ENCODE assay signal across 36 mouse cellular contexts in the genomic region with DNA sequence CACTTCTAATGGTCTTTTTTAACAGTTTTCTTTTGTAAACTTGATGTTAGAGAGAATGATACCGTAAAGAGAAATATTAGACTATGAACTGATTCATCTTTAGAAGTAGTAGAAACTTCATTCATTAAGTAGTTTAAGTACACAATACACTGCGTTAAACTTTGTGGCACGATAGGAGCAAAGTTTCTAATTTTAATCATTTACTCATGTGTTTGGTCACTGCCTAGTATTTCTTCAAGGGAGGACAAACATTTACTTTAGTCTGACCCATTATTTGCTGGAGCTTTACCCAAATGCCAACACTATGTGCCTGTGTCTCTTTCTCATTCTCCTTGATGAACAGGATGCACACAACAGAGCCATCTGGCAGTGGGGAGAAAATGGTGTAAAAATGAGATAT.
"Had no signal": no experiment of that assay in that cellular context is flagged by ENCODE, and none has a peak within 500 bp of the region (broad histone marks: within the 10 kb centered on the region; RNA-seq: fewer than 3 reads in every experiment).

No protein-coding gene starts in this region.

- H3K36me3 ChIP-seq: heart, embryonic 10.5 days; heart, embryonic 12.5 days; heart, embryonic 13.5 days; heart, embryonic 15.5 days; hindbrain, embryonic 10.5 days; hindbrain, embryonic 12.5 days; hindbrain, embryonic 13.5 days; hindbrain, embryonic 15.5 days; intestine, embryonic 15.5 days; kidney, embryonic 15.5 days had no signal

- H3K4me3 ChIP-seq: heart, adult 2 months; heart, embryonic 10.5 days; heart, embryonic 12.5 days; heart, embryonic 13.5 days; heart, embryonic 15.5 days; hindbrain, embryonic 10.5 days; hindbrain, embryonic 12.5 days; hindbrain, embryonic 13.5 days; hindbrain, embryonic 15.5 days; intestine, embryonic 15.5 days; kidney, embryonic 15.5 days; layer of hippocampus, adult 2 months had no signal

- H3K4me1 ChIP-seq: heart, embryonic 10.5 days; heart, embryonic 12.5 days; heart, embryonic 13.5 days; heart, embryonic 15.5 days; hindbrain, embryonic 10.5 days; hindbrain, embryonic 12.5 days; hindbrain, embryonic 13.5 days; hindbrain, embryonic 15.5 days; intestine, embryonic 15.5 days; kidney, embryonic 15.5 days had no signal

- DNase-seq: heart, adult 18-20 months; heart, adult 2 months; heart, postnatal 10 days; heart, postnatal 14 days; heart, postnatal 36 days; heart, postnatal 4 days; kidney, adult 11 months; kidney, adult 18-20 months; kidney, adult 2 months; kidney, adult 8-10 months; kidney, adult 9 months; kidney, postnatal 10 days; kidney, postnatal 14 days; kidney, postnatal 25 days; kidney, postnatal 36 days; kidney, postnatal 4 days; layer of hippocampus, adult 9-11 months had no signal

- H3K27me3 ChIP-seq: heart, embryonic 12.5 days; heart, embryonic 13.5 days; heart, embryonic 15.5 days; hindbrain, embryonic 12.5 days; hindbrain, embryonic 13.5 days; hindbrain, embryonic 15.5 days; intestine, embryonic 15.5 days; kidney, embryonic 15.5 days had no signal

- H3K9me3 ChIP-seq: heart, embryonic 10.5 days; heart, embryonic 12.5 days; heart, embryonic 13.5 days; heart, embryonic 15.5 days; hindbrain, embryonic 10.5 days; hindbrain, embryonic 12.5 days; hindbrain, embryonic 13.5 days; hindbrain, embryonic 15.5 days; intestine, embryonic 15.5 days; kidney, embryonic 15.5 days had no signal

- H3K4me2 ChIP-seq: heart, embryonic 11.5 days; heart, embryonic 12.5 days; heart, embryonic 13.5 days; heart, embryonic 15.5 days; hindbrain, embryonic 12.5 days; hindbrain, embryonic 13.5 days; hindbrain, embryonic 14.5 days; hindbrain, embryonic 15.5 days; intestine, embryonic 15.5 days; kidney, embryonic 15.5 days had no signal

- ATAC-seq: hindbrain, embryonic 16.5 days; hindbrain, postnatal 0 days; inflammation-experienced regulatory T-cells, adult 6 months; intestine, embryonic 15.5 days; intestine, embryonic 16.5 days; intestine, postnatal 0 days had no signal

- H3K9ac ChIP-seq: heart, embryonic 12.5 days; heart, embryonic 13.5 days; heart, embryonic 15.5 days; hindbrain, embryonic 12.5 days; hindbrain, embryonic 13.5 days; hindbrain, embryonic 14.5 days; hindbrain, embryonic 15.5 days; intestine, embryonic 15.5 days; kidney, embryonic 15.5 days had no signal

- H3K27ac ChIP-seq: heart, adult 2 months; heart, embryonic 10.5 days; heart, embryonic 13.5 days; heart, embryonic 15.5 days; hindbrain, embryonic 10.5 days; hindbrain, embryonic 12.5 days; hindbrain, embryonic 13.5 days; hindbrain, embryonic 14.5 days; hindbrain, embryonic 15.5 days; hindbrain, postnatal 0 days; intestine, embryonic 15.5 days; kidney, embryonic 15.5 days; kidney, postnatal 0 days; layer of hippocampus, adult 2 months had no signal
